Mouse (Mus musculus) gastrocnemius, adult 2 months (tissue): Measurements from ENCODE around the gene Topors. TPM values are rescaled to one million over a fixed set of nuclear protein-coding genes. Genes with fewer than 3 reads are reported as not detected.
"Not testable (repeated sequence)": the region's sequence is repeated elsewhere in the genome, so short reads cannot be mapped to it uniquely, and the experiment has no call there.

Source experiments
- DNase-seq: peaks from one replicate; pipeline ENCODE4 v3.0.0; 2022
- H3K27ac ChIP-seq: fragments of 200-600 bp; 2 replicates; pipeline ENCODE4 v1.8.1; 2022; ENCODE audit warnings: mild to moderate bottlenecking
- H3K4me3 ChIP-seq: fragments of 200-600 bp; 2 replicates; pipeline ENCODE4 v1.8.1; 2022; ENCODE audit warnings: mild to moderate bottlenecking, moderate library complexity
- CTCF ChIP-seq: fragments of 200-600 bp; IDR thresholded peaks from 2 replicates; pipeline ENCODE4 v1.8.1; 2022; ENCODE audit warnings: antibody characterized with exemption, mild to moderate bottlenecking, moderate library complexity
- intact Hi-C: fragments of 180-260 bp; cut with DNase I; formaldehyde crosslinking; loops from one replicate; pipeline ENCODE4 v1.15.1; 2025
- long read RNA-seq, 2 experiments: library from polyadenylated mRNA; stranded (forward); transcript quantifications; one replicate each; pipeline ENCODE4 v2.0.0; 2021
- total RNA-seq, 2 experiments: library from RNA; stranded (reverse); gene quantifications; 2 replicates each; pipeline ENCODE4 v1.2.3; 2021

Gene Topors
- 1 to 10 TPM; 8.3 to 8.9 TPM for total RNA-seq
- long read RNA-seq, experiment 1, transcript Topors-201 (3 exons, 3,856 nt) = major isoform, 9 of 13 reads
- long read RNA-seq, experiment 1, partial matches to known transcripts = 0 of 13 reads
- long read RNA-seq, experiment 1, other reads (novel, unspliced or antisense) = 4 of 13 reads
- long read RNA-seq, experiment 2, transcript Topors-201 (3 exons, 3,856 nt) = major isoform, 18 of 19 reads
- long read RNA-seq, experiment 2, partial matches to known transcripts = 0 of 19 reads
- long read RNA-seq, experiment 2, other reads (novel, unspliced or antisense) = 1 of 19 reads

DNA sequence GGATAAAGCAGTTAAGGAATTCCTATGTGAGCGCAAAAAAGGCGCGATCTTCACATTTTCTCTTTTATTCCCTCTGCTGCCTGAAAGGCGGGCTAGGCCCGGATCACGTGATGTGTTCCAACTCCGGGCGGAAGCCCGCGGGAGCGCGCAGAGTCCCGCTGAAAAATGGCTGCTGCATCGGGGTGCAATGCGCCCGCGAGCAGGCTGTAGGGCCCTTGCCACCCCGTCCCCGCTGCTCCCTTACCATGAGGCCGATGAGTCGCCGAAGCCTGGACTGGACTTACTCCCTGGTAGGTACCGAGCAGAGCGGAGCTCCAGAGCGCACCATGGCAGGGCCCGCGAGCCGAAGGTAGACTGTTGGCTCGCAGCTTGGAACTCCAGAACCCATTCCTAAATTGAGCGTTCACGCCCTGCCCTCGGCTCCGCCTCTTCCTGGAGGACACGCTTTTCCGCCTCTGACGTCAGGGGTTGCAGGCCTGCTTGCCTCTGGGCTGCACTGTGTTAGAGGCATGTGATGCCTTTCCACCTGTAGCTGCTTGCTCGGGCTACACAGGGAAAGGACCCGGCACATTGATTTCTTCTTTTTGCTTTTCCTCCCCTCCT is at the start of gene Topors, which contains the start of gene Smim27:
TSS of gene Topors (minus strand) at position 421 of the 603 bp plus-strand sequence.
TSS of gene Smim27 (plus strand) at position 150 of the 603 bp plus-strand sequence.
- peak within 1 kb of the TSS; percentile 90 for H3K4me3 ChIP-seq
- H3K27ac ChIP-seq = peak within 1 kb of the TSS; percentile 95
- DNase-seq = peak; percentile 96
- intact Hi-C loops = loop anchor here (1.0 kb wide), 1 partner anchor 10 kb away; the partner anchor contains the start of gene Ndufb6
- TF ChIP-seq CTCF = no peak

DNA sequence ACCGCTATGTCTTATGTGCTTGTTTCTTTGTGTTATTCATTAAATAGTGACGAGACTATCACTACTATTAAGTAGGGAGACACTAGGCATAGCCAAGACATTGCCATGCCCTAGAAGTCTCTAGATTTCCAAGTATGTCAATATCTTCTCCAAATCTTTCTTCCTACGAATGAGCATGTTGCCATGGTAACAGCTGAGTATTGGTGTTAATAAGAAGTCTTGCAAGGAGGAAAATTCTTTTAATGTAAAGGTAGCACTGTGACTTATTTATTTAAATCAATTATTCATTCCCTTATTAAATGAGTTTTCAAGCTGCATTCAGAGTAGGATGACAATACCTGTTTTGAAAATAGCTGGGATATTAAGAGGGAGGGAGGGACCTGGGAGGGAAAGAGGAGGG is 47.8 kb upstream of the Topors start:
- intact Hi-C loops = no loop called here
- no peak for TF ChIP-seq CTCF
- H3K4me3 ChIP-seq = no peak overlapping the region
- DNase-seq = no peak
- H3K27ac ChIP-seq = no peak overlapping the region

DNA sequence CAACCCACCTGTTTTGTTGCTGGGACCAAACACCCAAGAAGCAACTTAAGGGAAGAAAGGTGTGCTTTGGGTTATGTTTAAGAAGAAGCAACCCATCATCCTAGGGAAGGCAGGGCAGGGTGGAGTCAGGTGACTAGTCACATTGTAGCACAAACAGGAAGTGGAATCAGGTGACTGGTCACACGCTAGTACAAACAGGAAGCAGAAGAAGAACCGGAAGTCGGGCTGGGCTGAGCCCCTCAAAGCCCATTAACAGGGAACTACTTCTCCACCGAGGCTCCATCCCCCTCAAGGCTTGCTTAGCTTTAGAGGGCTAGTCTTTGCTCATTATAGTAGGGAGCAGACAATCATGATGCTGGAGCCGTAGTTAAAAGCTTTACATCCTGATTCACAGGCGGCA is 43.4 kb upstream of the Topors start:
- Histone ChIP-seq H3K4me3 (no peak overlapping the region), H3K27ac (no peak overlapping the region)
- no peak for DNase-seq
- intact Hi-C loops = no loop called here
- no peak for TF ChIP-seq CTCF

DNA sequence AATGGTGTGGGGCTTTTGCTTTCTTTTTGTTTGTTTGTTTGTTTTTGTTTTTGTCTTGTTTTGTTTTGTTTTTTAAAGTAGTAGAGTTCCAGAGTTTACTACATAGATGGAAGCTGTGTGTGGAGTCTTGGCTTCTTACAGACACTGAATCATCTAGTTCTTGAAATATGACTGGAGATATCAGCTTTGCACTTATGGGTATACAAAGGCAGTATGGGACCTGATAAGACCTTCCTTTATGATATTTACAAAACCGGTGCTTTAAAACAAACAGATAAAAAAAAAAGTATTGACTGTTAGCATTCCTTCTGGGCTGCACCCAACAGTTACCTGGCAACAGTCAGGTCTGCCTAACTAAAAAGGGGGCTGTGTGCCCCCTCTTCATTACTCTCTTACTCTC is 42.6 kb upstream of the Topors start:
- intact Hi-C loops = no loop called here
- no peak for TF ChIP-seq CTCF
- no peak overlapping the region for H3K4me3 ChIP-seq
- no peak for DNase-seq
- H3K27ac ChIP-seq = no peak overlapping the region

DNA sequence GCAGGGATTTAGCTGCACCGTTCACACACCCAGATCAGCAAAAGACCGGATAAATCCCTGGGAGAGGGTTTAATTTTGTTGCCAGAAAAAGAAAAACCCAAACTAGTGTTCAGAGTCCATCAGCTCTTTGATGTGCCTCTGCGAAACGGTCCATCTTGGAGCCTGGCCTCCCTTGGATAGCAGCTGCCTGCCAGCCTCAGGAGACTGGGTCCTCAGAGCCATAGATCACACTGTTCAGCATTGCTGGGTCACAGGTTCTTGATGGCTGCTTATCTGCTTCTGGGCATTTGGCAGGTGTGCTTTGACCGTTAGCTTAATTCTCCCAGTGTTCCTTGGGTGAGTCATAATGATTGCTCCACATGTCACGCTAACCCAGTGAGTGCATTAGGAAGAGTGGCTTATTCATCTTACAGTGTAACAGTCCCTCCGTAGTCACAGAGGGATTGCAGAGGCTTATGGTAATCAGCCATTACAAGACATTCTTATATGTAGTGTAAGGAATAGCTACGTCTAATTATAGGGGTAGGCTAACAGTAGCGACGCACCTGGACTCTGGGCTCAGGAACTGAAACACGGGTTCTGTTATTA is 41.2 kb upstream of the Topors start:
- Histone ChIP-seq H3K4me3 (no peak overlapping the region), H3K27ac (no peak overlapping the region)
- intact Hi-C loops = no loop called here
- TF ChIP-seq CTCF = no peak
- no peak for DNase-seq

DNA sequence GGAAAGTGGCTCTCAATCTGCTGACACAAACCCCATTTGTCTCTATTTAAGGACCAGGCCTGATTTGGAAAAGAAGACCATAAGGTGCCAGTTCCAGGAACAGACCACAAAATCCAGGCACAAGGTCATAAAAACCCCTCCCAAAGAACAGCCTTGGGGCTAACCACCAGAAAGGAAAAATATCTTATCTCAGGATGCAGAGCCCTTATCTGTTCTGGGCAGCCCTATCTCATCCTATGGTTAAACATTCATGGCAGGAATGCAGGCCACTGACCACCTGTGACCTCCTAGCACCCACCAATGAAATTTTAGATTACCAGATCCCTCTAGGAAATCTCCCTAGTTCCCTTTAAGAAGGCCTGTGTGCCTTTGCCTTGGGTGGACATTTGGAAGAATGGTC is 40.0 kb upstream of the Topors start:
- intact Hi-C loops = no loop called here
- Histone ChIP-seq H3K4me3 (no peak overlapping the region), H3K27ac (no peak overlapping the region)
- TF ChIP-seq CTCF = no peak
- no peak for DNase-seq

DNA sequence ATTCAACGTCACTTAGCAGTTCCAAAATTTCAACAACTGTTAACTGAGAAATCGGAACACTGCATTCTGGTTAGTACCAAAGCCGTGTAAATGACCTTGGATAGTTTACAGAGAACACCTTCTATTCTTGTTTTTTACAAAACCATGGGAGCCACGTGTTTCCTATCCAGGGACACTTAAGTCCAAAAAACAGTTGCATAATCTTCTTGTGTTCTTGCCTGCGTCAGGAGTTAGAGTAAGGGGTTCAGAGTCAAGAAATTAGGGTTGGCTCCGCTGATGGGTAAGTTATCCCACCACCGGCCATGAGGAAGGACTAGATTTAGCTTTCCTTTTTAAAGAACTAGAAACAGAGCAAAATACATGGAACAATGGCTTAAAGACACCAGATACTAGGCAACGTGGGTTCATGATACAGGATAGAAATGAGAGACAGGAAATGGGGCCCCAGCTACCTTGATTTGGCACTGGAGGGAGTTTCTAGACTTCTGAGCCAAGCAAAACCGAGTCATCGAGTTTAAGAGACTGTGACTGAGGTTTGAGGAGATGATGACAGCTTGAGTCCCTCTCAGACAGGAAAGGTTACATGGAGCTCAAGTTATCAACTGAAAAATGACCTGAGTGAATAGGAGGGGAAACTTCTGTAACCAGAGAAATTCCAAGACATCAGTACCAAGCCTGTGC is 32.9 kb upstream of the Topors start:
- no peak for DNase-seq
- intact Hi-C loops = no loop called here
- Histone ChIP-seq H3K4me3 (no peak overlapping the region), H3K27ac (no peak overlapping the region)
- TF ChIP-seq CTCF = no peak

DNA sequence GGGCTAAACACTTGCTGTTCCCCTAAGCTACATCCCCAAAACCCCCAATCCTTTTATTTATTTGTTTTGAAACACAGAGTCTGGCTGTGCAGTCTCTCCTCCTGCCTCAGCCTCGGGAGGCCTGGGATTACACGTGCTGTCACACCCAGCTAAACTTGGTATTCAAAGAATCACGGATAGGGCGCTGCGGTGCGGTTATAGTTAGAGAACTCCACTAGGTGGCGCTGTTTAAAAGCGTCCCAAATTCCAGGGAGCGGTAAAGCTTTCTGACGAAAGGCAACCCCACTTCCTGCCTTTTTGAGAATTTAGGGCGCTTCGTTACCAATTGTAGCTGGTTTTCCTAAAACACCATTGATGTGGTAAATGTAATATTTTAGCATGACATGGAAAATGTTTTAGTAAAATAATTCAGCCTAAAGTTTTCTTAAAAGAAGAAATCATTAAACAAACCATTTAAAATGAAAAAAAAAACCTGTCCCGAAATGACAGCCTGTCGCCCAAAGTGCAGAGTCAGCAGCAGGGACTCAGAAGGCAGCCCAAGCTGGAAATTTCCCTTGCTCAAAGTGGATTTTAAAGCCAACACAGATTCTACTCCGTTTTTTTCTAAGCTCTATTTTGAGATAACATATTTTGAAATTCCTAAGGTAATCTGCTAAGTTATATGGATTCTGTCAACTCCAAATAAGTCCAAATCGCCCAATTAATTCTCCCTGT is 31.6 kb upstream of the Topors start:
- DNase-seq = peak; percentile 58
- H3K4me3 ChIP-seq = peak overlapping the region; percentile 60
- intact Hi-C loops = loop anchor here (2.0 kb wide), 1 partner anchor 382 kb away; no protein-coding TSS in a partner anchor
- no peak overlapping the region for H3K27ac ChIP-seq
- TF ChIP-seq CTCF = peak; percentile 96

DNA sequence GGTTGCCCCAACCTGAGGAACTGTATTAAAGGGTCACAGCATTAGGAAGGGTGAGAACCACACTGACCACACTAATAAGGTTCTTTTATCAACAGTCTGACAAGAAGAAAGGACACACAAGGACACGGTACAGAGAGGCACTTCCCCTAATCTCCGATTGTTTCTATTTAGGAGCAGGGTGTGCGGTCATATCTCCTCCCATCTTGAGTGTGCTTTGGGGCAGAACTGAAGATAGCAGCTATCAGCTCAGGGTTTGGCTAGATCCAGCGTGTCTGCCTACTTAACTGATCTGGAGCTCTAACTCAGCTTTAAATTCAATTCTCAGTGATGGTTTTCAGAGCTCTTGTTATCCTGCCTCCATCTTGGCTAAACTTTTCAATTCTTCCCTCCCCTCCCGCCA is 29.5 kb upstream of the Topors start:
- no peak for TF ChIP-seq CTCF
- Histone ChIP-seq H3K27ac (no peak overlapping the region), H3K4me3 (no peak overlapping the region)
- intact Hi-C loops = no loop called here
- DNase-seq = no peak

DNA sequence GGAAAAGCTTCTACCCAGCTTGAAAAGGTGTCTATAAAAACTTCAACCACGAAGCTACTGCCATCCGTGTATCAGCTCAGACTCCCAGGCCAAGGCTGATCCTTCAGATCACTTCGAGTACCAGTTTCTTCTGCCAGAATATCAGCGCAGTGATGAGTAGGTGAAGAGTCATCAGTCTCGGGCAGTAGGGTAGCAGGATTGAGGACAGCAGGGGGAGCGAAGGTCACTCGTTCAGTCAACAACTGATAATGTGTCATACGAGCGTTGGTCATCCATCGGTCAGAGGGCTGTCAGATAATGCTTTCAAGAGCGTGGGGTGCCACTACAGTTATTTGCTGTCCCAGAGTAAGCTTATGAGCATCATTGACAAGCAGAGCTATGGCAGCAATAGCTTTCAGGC is 21.9 kb upstream of the Topors start:
- H3K27ac ChIP-seq, intact Hi-C loops, H3K4me3 ChIP-seq, DNase-seq: not testable (repeated sequence)

DNA sequence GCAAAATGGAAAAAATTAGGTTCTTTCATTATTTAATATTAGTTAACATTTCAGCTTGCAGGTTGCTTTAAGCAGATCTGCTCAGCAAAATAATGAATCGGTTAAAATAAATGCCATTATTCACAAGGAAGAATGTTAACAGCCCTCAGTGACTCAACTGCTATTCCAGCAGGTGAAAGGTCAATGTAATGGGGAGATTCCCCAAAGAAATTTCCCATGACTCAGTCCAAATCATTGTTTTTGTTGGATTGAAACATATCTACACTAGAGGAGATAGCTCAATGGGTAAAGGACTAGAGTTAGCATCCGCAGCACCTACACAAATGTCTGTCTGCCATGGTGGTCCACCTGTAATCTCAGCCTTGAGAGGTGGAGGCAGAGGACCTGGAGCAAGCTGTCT is 19.4 kb upstream of the Topors start:
- DNase-seq = no peak
- intact Hi-C loops = loop anchor here (10.0 kb wide), 1 partner anchor 406 kb away; no protein-coding TSS in a partner anchor
- Histone ChIP-seq H3K27ac (no peak overlapping the region), H3K4me3 (no peak overlapping the region)
- TF ChIP-seq CTCF = no peak

DNA sequence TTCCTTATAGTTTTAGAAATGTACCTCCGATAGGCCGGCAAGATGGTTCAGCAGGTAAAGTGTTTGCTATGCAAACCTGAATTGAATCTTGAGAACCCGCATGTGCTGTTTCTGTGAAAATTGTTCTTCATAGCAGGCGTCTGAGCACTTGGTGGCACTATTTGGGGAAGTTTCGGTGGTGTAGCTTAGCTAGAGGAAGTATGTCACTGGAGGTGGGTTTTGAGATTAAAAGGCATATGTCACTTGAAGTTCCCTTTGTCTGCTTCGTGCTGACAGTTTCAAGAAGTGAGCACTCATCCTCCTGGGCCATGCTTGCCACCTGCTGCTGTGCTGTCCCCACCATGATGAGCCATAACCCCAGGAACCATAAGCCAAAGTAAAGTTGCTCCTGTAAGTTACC is 17.8 kb upstream of the Topors start:
- intact Hi-C loops = loop anchor here (10.0 kb wide), 1 partner anchor 407 kb away; no protein-coding TSS in a partner anchor
- H3K4me3 ChIP-seq = no peak overlapping the region
- H3K27ac ChIP-seq = no peak overlapping the region
- TF ChIP-seq CTCF = no peak
- no peak for DNase-seq
